Mouse (Mus musculus): Measurements from ENCODE around the gene Nanos1. TPM values are rescaled to one million over a fixed set of nuclear protein-coding genes. Genes with fewer than 3 reads are reported as not detected.

The Nanos1 gene
- polyA plus RNA-seq, 1 experiment from 2014 or later, result 0.64 TPM

- no peak for DNase-seq (ENCODE audit: low spot score)
- WGBS, result 11% methylated on average over 9 of the region's 9 CpGs
- Histone ChIP-seq H3K27me3 (replicated peaks; ENCODE audit: insufficient read depth, low read length) (no peaks in the 10 kb centered on the region), H3K9ac (replicated peaks; ENCODE audit: low read depth) (peak overlapping the region; percentile 100), H3K4me2 (replicated peaks; ENCODE audit: low read depth, low read length) (peak overlapping the region; percentile 80), H3K4me1 (ENCODE audit: insufficient read depth, low read depth, low read length) (0 out of 2 replicates have a peak, but pooled peaks cover 2% of the 10 kb centered on the region), H3K27ac (ENCODE audit: low read length) (peak overlapping the region; percentile 99), H3K9me3 (ENCODE audit: low read length) (no peaks in the 10 kb centered on the region), H3K36me3 (ENCODE audit: insufficient read depth, low read length) (no peaks in the 10 kb centered on the region), H3K4me3 (ENCODE audit: low read depth, low read length) (peak overlapping the region; percentile 97)
- ATAC-seq, result no peak
- TF ChIP-seq CTCF (IDR thresholded peaks at IDR 0.05), result no peak
- TF ChIP-seq EP300 (IDR thresholded peaks at IDR 0.05), result no peak
Observed at GRCm38 (mm10) chr19:60791164-60791563, 35.4 kb downstream of the Nanos1 start.

GRCm38 (mm10) chr19:60793170-60793707, 37.5 kb downstream of the Nanos1 start:
- Histone ChIP-seq H3K9ac (replicated peaks; ENCODE audit: low read depth) (no peak overlapping the region), H3K36me3 (ENCODE audit: insufficient read depth, low read length) (no peaks in the 10 kb centered on the region), H3K27me3 (replicated peaks; ENCODE audit: insufficient read depth, low read length) (no peaks in the 10 kb centered on the region), H3K4me2 (replicated peaks; ENCODE audit: low read depth, low read length) (no peak overlapping the region), H3K4me1 (ENCODE audit: insufficient read depth, low read depth, low read length) (no peaks in the 10 kb centered on the region), H3K27ac (ENCODE audit: low read length) (no peak overlapping the region), H3K9me3 (ENCODE audit: low read length) (no peaks in the 10 kb centered on the region), H3K4me3 (ENCODE audit: low read depth, low read length) (no peak overlapping the region)
- TF ChIP-seq EP300 (IDR thresholded peaks at IDR 0.05) (no peak), CTCF (IDR thresholded peaks at IDR 0.05) (no peak)
- DNase-seq (ENCODE audit: low spot score), result no peak
- WGBS, result 72% methylated on average over 2 of the region's 2 CpGs
- ATAC-seq, result no peak

GRCm38 (mm10) chr19:60795244-60795643, 39.5 kb downstream of the Nanos1 start:
- TF ChIP-seq EP300 (IDR thresholded peaks at IDR 0.05) (peak; percentile 50), CTCF (IDR thresholded peaks at IDR 0.05) (no peak)
- no peaks in the 10 kb centered on the region for H3K4me1 ChIP-seq (ENCODE audit: insufficient read depth, low read depth, low read length)
- H3K27me3 ChIP-seq (replicated peaks; ENCODE audit: insufficient read depth, low read length), result no peaks in the 10 kb centered on the region
- no peak overlapping the region for H3K27ac ChIP-seq (ENCODE audit: low read length)
- no peak overlapping the region for H3K4me2 ChIP-seq (replicated peaks; ENCODE audit: low read depth, low read length)
- H3K4me3 ChIP-seq (ENCODE audit: low read depth, low read length), result no peak overlapping the region
- H3K9ac ChIP-seq (replicated peaks; ENCODE audit: low read depth), result no peak overlapping the region
- peak; percentile 85 for DNase-seq (ENCODE audit: low spot score)
- 60% methylated on average over 2 of the region's 2 CpGs for WGBS
- no peaks in the 10 kb centered on the region for H3K36me3 ChIP-seq (ENCODE audit: insufficient read depth, low read length)
- no peaks in the 10 kb centered on the region for H3K9me3 ChIP-seq (ENCODE audit: low read length)
- peak; percentile 28 for ATAC-seq

GRCm38 (mm10) chr19:60797415-60797814, 41.6 kb downstream of the Nanos1 start:
- no peak overlapping the region for H3K9ac ChIP-seq (replicated peaks; ENCODE audit: low read depth)
- TF ChIP-seq CTCF (IDR thresholded peaks at IDR 0.05) (no peak), EP300 (IDR thresholded peaks at IDR 0.05) (no peak)
- ATAC-seq (no peak), DNase-seq (ENCODE audit: low spot score) (no peak)
- no peaks in the 10 kb centered on the region for H3K27me3 ChIP-seq (replicated peaks; ENCODE audit: insufficient read depth, low read length)
- H3K27ac ChIP-seq (ENCODE audit: low read length), result no peak overlapping the region
- 92% methylated on average over 2 of the region's 2 CpGs for WGBS
- no peak overlapping the region for H3K4me2 ChIP-seq (replicated peaks; ENCODE audit: low read depth, low read length)
- H3K9me3 ChIP-seq (ENCODE audit: low read length), result no peaks in the 10 kb centered on the region
- H3K4me1 ChIP-seq (ENCODE audit: insufficient read depth, low read depth, low read length), result no peaks in the 10 kb centered on the region
- H3K36me3 ChIP-seq (ENCODE audit: insufficient read depth, low read length), result no peaks in the 10 kb centered on the region
- H3K4me3 ChIP-seq (ENCODE audit: low read depth, low read length), result no peak overlapping the region

- Histone ChIP-seq H3K36me3 (ENCODE audit: insufficient read depth, low read length) (no peaks in the 10 kb centered on the region), H3K4me3 (ENCODE audit: low read depth, low read length) (no peak overlapping the region), H3K9me3 (ENCODE audit: low read length) (no peaks in the 10 kb centered on the region), H3K27me3 (replicated peaks; ENCODE audit: insufficient read depth, low read length) (no peaks in the 10 kb centered on the region), H3K9ac (replicated peaks; ENCODE audit: low read depth) (no peak overlapping the region), H3K4me2 (replicated peaks; ENCODE audit: low read depth, low read length) (no peak overlapping the region), H3K4me1 (ENCODE audit: insufficient read depth, low read depth, low read length) (no peaks in the 10 kb centered on the region), H3K27ac (ENCODE audit: low read length) (no peak overlapping the region)
- TF ChIP-seq EP300 (IDR thresholded peaks at IDR 0.05) (no peak), CTCF (IDR thresholded peaks at IDR 0.05) (no peak)
- ATAC-seq (no peak), DNase-seq (ENCODE audit: low spot score) (no peak)
- 67% methylated on average over 7 of the region's 7 CpGs for WGBS
Observed at GRCm38 (mm10) chr19:60799867-60800569, 44.2 kb downstream of the Nanos1 start.

GRCm38 (mm10) chr19:60804903-60805302, 49.1 kb downstream of the Nanos1 start:
- no peak for ATAC-seq
- Histone ChIP-seq H3K4me3 (ENCODE audit: low read depth, low read length) (no peak overlapping the region), H3K9ac (replicated peaks; ENCODE audit: low read depth) (no peak overlapping the region), H3K27ac (ENCODE audit: low read length) (no peak overlapping the region), H3K4me1 (ENCODE audit: insufficient read depth, low read depth, low read length) (no peaks in the 10 kb centered on the region), H3K4me2 (replicated peaks; ENCODE audit: low read depth, low read length) (no peak overlapping the region), H3K36me3 (ENCODE audit: insufficient read depth, low read length) (no peaks in the 10 kb centered on the region), H3K27me3 (replicated peaks; ENCODE audit: insufficient read depth, low read length) (no peaks in the 10 kb centered on the region), H3K9me3 (ENCODE audit: low read length) (no peaks in the 10 kb centered on the region)
- no peak for DNase-seq (ENCODE audit: low spot score)
- 48% methylated on average over 2 of the region's 2 CpGs for WGBS
- TF ChIP-seq EP300 (IDR thresholded peaks at IDR 0.05) (no peak), CTCF (IDR thresholded peaks at IDR 0.05) (no peak)

Small RNA genes within 50 kb of the gene (microRNA-seq; reads per million reads assigned to microRNA genes)
- gene mmu-mir-3084-1, result not detected

Other genes with a start within 250 kb of the Nanos1 start
- gene Cacul1, start 175.0 kb upstream of the Nanos1 start, polyA plus RNA-seq (2015; fragmentation: Nextera tagmentation; extraction: Ambion mirVana), result 12.0 and 12.5 TPM in 2 replicates
- gene Eif3a, start 34.7 kb downstream of the Nanos1 start, polyA plus RNA-seq (2015; fragmentation: Nextera tagmentation; extraction: Ambion mirVana), result 67.1 and 75.8 TPM in 2 replicates
- gene Fam45a, start 55.6 kb downstream of the Nanos1 start, polyA plus RNA-seq (2015; fragmentation: Nextera tagmentation; extraction: Ambion mirVana), result 22.4 and 23.4 TPM in 2 replicates
- 3.7 and 4.4 TPM in 2 replicates for gene Sfxn4, start 105.5 kb downstream of the Nanos1 start, polyA plus RNA-seq (2015; fragmentation: Nextera tagmentation; extraction: Ambion mirVana)
- 103 and 105 TPM in 2 replicates for gene Prdx3, start 118.6 kb downstream of the Nanos1 start, polyA plus RNA-seq (2015; fragmentation: Nextera tagmentation; extraction: Ambion mirVana)
- 7.2 and 9.1 TPM in 2 replicates for gene Grk5, start 133.8 kb downstream of the Nanos1 start, polyA plus RNA-seq (2015; fragmentation: Nextera tagmentation; extraction: Ambion mirVana)

Data from lung, postnatal 0 days (tissue).